Mouse (Mus musculus): ENCODE measurements around the gene Tbc1d17. TPM values are rescaled to one million over a fixed set of nuclear protein-coding genes. Genes with fewer than 3 reads are reported as not detected.
A peak's percentile ranks its signal among the peaks of the same experiment; 100 is the strongest.

The Tbc1d17 gene
- polyA plus RNA-seq, 1 experiment = 96.8 TPM

DNA sequence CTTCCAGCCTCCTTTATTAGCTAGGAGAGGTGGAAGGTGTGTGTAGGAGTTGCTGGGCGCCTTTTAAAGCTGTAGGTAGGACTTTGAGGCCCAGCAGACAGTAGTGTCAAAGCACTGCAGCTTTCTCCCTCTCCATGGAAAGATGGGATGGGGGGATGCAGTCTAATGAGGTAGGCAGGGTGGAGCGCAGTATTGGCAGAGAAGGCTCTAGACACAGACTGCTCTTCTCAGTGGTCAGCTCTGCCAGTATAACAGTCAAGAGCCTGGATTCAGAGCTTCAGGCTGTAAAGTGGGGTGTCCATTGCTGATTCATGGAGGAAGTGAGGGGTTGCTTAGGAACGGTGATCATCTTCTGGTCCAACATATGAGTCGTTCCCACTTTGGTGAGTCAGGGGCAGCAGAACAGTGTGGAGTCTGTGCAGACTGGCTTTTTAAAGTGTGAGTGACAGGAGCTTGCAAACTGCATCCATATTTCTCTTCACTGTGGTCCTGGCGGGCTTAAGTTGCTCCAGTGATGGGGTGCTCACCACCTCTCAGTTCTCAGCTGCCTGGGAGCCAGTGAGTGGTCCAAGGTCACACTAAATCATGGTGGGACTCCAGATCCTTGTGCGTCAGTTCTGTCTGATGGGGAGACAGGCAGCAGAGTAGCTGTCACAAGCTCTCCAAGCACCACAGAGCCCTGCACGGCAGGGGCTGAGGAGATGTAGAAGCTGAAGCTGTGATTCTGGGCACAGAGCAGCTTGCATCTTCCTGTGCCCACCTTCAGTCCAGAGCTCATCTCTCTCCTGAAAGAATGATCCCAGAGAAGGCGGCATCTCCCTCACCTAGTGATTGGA, 2.1 kb upstream of the Tbc1d17 start:
- no peak for DNase-seq (ENCODE audit: low read depth)
- TF ChIP-seq POLR2A (IDR thresholded peaks at IDR 0.05; ENCODE audit: borderline replicate concordance, extremely low read depth, insufficient read depth, insufficient read length, poor library complexity, severe bottlenecking) = no peak
- no peak for TF ChIP-seq CTCF (IDR thresholded peaks at IDR 0.05; ENCODE audit: borderline replicate concordance, extremely low read depth, insufficient read depth, insufficient read length)

DNA sequence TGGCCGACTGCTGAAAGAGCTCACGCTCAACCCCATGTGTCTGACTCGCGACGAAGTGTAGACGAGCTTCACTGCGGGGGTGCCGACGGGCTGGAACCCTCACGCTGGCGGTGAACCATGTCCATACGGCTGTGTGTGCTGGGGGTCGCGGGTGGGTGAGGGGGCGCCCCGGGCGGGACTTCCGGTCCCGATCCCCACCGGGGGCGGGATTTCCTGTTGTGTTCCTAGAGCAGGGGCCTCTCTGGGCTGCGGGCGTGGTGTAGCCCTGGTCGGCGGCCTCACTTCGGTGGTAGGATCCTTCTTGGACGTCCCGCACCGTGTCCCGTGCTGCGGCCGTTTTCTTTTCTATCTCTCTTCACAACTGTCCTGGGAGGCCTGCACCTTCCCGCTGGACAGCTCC, 1.3 kb upstream of the Tbc1d17 start:
- no peak for TF ChIP-seq POLR2A (IDR thresholded peaks at IDR 0.05; ENCODE audit: borderline replicate concordance, extremely low read depth, insufficient read depth, insufficient read length, poor library complexity, severe bottlenecking)
- DNase-seq (ENCODE audit: low read depth) = peak; percentile 88

DNA sequence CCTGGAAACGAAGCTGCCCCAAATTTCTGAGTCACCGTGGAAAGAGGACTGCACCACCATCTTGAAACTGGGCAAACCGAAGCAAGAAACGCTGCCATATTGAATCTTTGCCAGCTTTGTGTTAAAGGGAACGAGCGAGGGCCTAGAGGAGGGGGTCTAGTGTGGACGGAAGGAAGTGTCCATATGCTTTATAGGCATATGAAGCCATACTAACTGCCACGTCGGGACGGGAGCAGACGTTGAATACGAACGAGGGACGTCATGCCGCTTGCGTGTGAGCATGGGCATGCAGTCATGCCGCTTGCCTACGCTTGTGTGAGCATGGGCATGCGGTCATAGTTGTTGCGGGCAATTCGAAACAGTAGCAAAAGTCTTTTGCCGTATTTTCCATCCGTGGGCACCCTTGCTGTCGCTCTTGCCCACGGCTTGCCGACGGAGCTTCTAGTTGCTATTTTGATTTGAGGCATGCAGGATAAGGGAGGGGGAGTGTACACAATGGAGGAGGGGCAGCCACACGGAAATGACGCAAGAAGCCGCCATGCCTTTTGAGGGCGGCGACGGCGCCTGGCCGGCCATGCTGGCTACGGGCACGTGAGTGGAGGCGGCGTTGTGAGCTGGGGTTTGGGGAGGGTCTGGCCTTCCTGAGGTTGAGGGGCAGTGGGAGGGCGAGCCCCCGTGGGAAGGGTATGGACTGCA, 685 bp upstream of the Tbc1d17 start:
- no peak for TF ChIP-seq CTCF (IDR thresholded peaks at IDR 0.05; ENCODE audit: borderline replicate concordance, extremely low read depth, insufficient read depth, insufficient read length)
- 0 out of 2 replicates have a peak, but pooled peaks have one; percentile 26 for TF ChIP-seq POLR2A (IDR thresholded peaks at IDR 0.05; ENCODE audit: borderline replicate concordance, extremely low read depth, insufficient read depth, insufficient read length, poor library complexity, severe bottlenecking)
- DNase-seq (ENCODE audit: low read depth) = peak; percentile 98

DNA sequence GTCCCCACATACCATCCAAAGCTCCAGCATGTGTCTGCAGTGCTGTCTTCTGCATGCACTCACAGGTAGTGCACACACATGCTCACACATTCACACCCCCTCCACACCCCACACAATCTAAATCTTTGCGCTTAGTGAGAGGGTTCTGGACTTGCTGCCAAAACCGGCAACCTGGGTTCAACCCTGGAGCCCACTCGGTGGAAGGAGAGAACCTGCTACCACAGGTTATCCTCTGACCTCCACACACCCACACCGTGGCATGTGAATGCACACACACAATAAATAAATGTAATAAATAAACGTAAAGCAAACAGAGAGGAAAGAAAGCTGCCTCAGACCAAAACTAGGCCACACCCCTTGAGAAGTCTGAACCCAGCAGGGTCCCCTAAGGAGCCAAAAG, 1.1 kb downstream of the Tbc1d17 start:
- no peak for DNase-seq (ENCODE audit: low read depth)

DNA sequence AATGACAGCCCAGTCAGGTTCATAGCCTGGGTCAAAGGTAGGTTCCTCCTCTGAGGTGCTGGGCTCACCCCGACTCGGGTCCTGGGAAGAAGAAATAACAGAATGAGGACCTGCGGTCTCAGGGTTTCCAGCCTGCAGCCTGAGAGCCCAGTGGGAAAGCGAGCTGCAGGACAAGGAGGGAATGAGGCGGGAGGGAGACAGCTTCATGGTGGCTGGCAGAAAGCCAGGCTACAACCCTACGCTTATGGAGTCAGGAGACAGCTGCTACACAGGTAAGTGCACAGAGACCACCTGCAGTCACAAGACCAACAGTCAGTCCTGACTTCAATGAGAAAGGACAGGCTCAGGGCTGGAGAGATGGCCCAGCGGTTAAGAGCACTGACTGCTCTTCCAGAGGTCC, 2.1 kb downstream of the Tbc1d17 start:
- TF ChIP-seq CTCF (IDR thresholded peaks at IDR 0.05; ENCODE audit: borderline replicate concordance, extremely low read depth, insufficient read depth, insufficient read length) (no peak), POLR2A (IDR thresholded peaks at IDR 0.05; ENCODE audit: borderline replicate concordance, extremely low read depth, insufficient read depth, insufficient read length, poor library complexity, severe bottlenecking) (no peak)

More for the DNA sequence above, 1.1 kb downstream of the Tbc1d17 start:
- TF ChIP-seq CTCF (IDR thresholded peaks at IDR 0.05; ENCODE audit: borderline replicate concordance, extremely low read depth, insufficient read depth, insufficient read length) (no peak), POLR2A (IDR thresholded peaks at IDR 0.05; ENCODE audit: borderline replicate concordance, extremely low read depth, insufficient read depth, insufficient read length, poor library complexity, severe bottlenecking) (no peak)

DNA sequence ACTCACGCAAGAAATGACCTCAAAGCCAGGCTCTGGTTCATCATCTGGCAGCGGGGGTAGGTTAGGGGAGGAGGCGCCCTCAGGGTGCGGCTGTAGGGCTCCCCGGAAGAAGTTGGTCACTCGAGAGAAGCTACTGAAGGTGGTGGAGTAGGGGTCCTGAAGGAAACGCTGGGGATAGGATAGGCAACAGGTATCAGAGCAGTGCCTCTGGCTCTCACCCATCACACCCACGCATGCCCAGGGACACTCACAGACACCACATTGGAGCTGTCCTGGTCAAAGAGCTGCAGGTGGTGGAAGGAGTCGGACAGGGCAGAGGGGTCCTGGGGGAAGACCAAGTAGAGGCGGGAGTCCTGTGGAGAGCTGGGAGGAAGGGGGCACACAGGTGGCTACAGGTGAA, 3.9 kb downstream of the Tbc1d17 start:
- no peak for DNase-seq (ENCODE audit: low read depth)
- TF ChIP-seq CTCF (IDR thresholded peaks at IDR 0.05; ENCODE audit: borderline replicate concordance, extremely low read depth, insufficient read depth, insufficient read length) (no peak), POLR2A (IDR thresholded peaks at IDR 0.05; ENCODE audit: borderline replicate concordance, extremely low read depth, insufficient read depth, insufficient read length, poor library complexity, severe bottlenecking) (no peak)

More for the DNA sequence above, 2.1 kb downstream of the Tbc1d17 start:
- no peak for DNase-seq (ENCODE audit: low read depth)

DNA sequence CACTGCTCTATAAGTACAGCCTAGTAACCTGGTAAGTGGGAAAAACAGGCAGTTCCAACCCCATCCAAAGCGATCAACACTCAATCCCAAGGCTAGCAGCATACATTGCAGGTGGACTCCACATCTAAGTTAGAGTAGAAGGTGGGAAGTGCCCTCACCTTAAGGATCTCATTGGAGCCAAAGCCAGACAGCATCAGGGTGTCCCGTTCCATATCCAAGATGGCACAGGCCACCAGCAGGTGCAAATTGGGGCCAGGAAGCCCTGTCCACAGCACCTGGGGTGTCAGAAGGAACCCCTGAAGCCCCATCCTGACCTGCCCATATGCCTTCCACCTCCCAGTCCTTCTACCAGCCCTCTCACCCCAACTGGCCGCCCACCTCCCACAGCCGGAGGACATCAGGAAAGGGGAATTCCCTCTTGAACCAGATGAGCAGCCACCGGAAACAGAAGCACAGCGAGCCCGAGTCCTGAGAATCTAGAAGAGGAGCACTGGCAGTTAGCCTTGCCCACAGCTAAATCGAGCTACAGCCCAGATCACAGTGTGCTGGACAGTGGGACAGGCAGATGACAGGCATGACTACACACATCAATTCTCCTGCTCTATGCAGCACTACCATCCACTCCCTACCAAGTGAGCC, 6.9 kb downstream of the Tbc1d17 start:
- DNase-seq (ENCODE audit: low read depth) = no peak
- no peak for TF ChIP-seq POLR2A (IDR thresholded peaks at IDR 0.05; ENCODE audit: borderline replicate concordance, extremely low read depth, insufficient read depth, insufficient read length, poor library complexity, severe bottlenecking)
- TF ChIP-seq CTCF (IDR thresholded peaks at IDR 0.05; ENCODE audit: borderline replicate concordance, extremely low read depth, insufficient read depth, insufficient read length) = no peak

DNA sequence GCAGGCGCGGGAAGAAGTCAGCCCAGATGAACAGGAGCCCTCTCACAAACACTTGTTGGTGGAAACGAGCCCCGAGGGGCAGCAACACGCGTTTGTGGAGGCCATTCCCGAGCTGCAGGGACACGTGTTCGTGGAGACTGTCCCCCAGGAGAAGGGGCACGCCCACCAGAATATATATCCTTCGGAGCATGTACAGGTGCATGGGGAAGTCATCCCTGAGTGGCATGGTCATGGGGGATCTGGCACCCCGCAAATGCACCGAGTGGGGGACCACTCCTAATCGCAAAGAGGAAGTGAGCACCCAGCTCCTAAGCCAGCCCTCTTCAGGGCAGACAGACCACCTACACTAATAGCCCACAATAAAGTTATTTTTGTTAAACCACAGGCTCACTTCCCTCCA, 8.5 kb downstream of the Tbc1d17 start:
- no peak for TF ChIP-seq POLR2A (IDR thresholded peaks at IDR 0.05; ENCODE audit: borderline replicate concordance, extremely low read depth, insufficient read depth, insufficient read length, poor library complexity, severe bottlenecking)
- no peak for TF ChIP-seq CTCF (IDR thresholded peaks at IDR 0.05; ENCODE audit: borderline replicate concordance, extremely low read depth, insufficient read depth, insufficient read length)
- DNase-seq (ENCODE audit: low read depth) = no peak

DNA sequence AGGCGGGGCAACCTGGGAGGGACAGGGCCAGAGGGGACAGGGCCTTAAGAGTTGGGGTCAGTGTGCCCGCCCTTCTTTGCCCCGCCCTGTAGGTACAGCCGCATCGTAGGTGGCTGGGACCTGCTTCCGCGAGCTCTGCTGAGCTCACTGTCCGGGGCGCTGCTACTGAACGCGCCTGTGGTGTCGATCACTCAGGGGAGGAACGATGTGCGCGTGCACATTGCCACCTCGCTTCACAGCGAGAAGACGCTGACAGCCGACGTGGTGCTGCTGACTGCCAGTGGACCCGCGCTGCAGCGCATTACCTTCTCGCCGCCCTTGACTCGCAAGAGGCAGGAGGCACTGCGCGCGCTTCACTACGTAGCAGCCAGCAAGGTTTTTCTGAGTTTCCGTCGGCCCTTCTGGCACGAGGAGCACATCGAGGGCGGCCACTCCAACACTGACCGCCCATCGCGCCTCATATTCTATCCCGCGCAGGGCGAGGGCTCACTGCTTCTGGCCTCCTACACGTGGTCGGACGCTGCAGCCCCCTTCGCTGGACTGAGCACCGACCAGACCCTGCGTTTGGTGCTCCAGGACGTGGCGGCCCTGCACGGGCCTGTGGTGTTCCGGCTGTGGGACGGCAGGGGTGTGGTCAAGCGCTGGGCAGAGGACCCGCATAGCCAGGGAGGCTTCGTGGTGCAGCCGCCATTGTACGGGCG, 9.2 kb downstream of the Tbc1d17 start:
- TF ChIP-seq POLR2A (IDR thresholded peaks at IDR 0.05; ENCODE audit: borderline replicate concordance, extremely low read depth, insufficient read depth, insufficient read length, poor library complexity, severe bottlenecking) (no peak), CTCF (IDR thresholded peaks at IDR 0.05; ENCODE audit: borderline replicate concordance, extremely low read depth, insufficient read depth, insufficient read length) (no peak)
- DNase-seq (ENCODE audit: low read depth) = peak; percentile 75

DNA sequence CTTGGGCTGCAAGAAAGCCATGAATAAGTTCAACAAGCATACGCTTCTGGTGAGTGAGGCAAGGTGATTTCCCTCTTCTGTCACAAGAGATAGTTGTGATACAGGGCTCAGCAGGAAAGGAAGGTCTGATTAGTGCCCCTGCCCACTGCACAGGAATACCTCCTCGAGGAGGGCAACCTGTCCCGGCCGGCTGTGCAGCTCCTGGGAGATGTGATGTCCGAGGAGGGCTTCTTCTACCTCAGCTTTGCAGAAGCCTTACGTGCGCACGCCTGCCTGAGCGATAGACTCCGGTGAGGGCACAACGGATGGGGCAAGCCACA, 9.7 kb downstream of the Tbc1d17 start:
- DNase-seq (ENCODE audit: low read depth) = no peak
- TF ChIP-seq CTCF (IDR thresholded peaks at IDR 0.05; ENCODE audit: borderline replicate concordance, extremely low read depth, insufficient read depth, insufficient read length) = no peak
- TF ChIP-seq POLR2A (IDR thresholded peaks at IDR 0.05; ENCODE audit: borderline replicate concordance, extremely low read depth, insufficient read depth, insufficient read length, poor library complexity, severe bottlenecking) = no peak

DNA sequence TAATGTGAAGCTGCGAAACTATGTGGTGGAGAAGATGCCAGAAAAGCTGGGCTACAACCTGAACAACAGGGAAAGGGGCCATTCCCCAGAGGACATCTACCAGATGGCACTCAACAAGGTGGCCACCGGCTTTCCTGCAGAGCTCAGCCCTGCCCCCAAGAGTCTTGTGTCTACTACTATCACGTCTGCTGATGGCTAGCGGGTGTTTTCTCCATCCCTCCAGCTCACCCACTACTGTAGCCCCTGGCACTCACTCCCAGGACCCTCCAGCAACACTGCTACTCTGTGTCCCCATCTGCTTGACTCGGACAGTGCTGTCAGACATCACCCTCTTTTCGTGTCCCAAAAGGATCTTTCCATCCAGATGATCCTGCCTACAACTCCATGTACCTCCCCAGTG, 10.8 kb downstream of the Tbc1d17 start:
- no peak for DNase-seq (ENCODE audit: low read depth)
- TF ChIP-seq CTCF (IDR thresholded peaks at IDR 0.05; ENCODE audit: borderline replicate concordance, extremely low read depth, insufficient read depth, insufficient read length) (no peak), POLR2A (IDR thresholded peaks at IDR 0.05; ENCODE audit: borderline replicate concordance, extremely low read depth, insufficient read depth, insufficient read length, poor library complexity, severe bottlenecking) (no peak)

All from brain, embryonic 14.5 days (tissue).